ENCODE assay signal across 20 mouse cellular contexts in the genomic region with DNA sequence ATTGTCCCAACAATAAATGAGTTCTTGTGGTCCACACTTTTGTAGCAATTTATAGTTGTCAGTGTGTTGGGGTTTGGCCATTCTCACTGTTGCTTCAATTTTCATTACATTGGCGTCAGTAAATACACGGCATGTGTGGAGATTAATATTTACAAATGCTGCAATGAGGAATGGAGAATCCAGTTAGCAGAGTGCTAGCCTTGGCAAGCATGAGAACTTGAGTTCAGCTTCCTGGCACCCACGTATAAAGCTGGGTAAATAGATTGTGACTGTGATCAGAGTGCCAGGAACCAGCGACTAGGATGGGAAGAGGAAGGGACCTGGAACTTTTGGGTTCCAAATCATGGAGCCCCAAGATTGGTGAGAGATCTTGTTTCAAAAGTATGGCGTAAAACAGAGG.
A peak's percentile ranks its signal among the peaks of the same experiment; 100 is the strongest.
DNase-seq lines count a peak whose midpoint lies in the region; ATAC-seq and TF ChIP-seq lines count a peak whose summit lies in the region.
"Had no signal": no experiment of that assay in that cellular context is flagged by ENCODE, and none has a peak within 500 bp of the region (broad histone marks: within the 10 kb centered on the region; RNA-seq: fewer than 3 reads in every experiment).

No protein-coding gene starts in this region.

- H3K27ac ChIP-seq in heart, embryonic 12.5 days (ENCODE audit: poor library complexity, severe bottlenecking) = no peak overlapping the region
- peak overlapping the region; percentile 39; the same call in 1 of the 2 replicates for H3K27ac ChIP-seq in heart, embryonic 13.5 days (replicated peaks)
- no peak overlapping the region for H3K27ac ChIP-seq in heart, adult 2 months
- no peak overlapping the region for H3K27ac ChIP-seq in liver, adult 2 months (replicated peaks; ENCODE audit: insufficient read depth, low read depth, low read length)
- no peak overlapping the region for H3K27ac ChIP-seq in liver, postnatal 0 days (ENCODE audit: low read depth)

- peak; percentile 78 for DNase-seq in heart, adult 11 months
- DNase-seq in heart, adult 2 months = no peak
- peak; percentile 86 for DNase-seq in liver, adult 2 months (ENCODE audit: extremely low read depth, low read depth, low spot score)
- DNase-seq in liver, postnatal 0 days = no peak
- DNase-seq: adrenal gland, adult 2 months; adrenal gland, adult 8-10 months; adrenal gland, postnatal 10 days; adrenal gland, postnatal 14 days; adrenal gland, postnatal 25 days; adrenal gland, postnatal 36 days; B cell, adult 2 months; cerebellum, adult 11 months; cerebellum, adult 11-12 months; cerebellum, adult 18-20 months had no signal

- 84% methylated on average over 5 of the region's 5 CpGs for WGBS in heart, embryonic 12.5 days
- 80% methylated on average over 5 of the region's 5 CpGs for WGBS in heart, embryonic 13.5 days
- 89% methylated on average over 5 of the region's 5 CpGs for WGBS in heart, adult 2 months
- WGBS in liver, adult 2 months = 29% methylated on average over 5 of the region's 5 CpGs
- WGBS in liver, postnatal 0 days (ENCODE audit: insufficient replicate concordance) = 77% methylated on average over 5 of the region's 5 CpGs

- TF ChIP-seq POLR2A in heart, adult 2 months (IDR thresholded peaks at IDR 0.05; ENCODE audit: insufficient read depth, low read depth, low read length) = no peak
- TF ChIP-seq POLR2A in liver, adult 2 months (IDR thresholded peaks at IDR 0.05; ENCODE audit: extremely low read depth, insufficient read depth, low read length) = no peak

- no peaks in the 10 kb centered on the region for H3K27me3 ChIP-seq in heart, embryonic 12.5 days (replicated peaks)
- H3K27me3 ChIP-seq in heart, embryonic 13.5 days (replicated peaks) = no peaks in the 10 kb centered on the region
- no peaks in the 10 kb centered on the region for H3K27me3 ChIP-seq in heart, adult 2 months (ENCODE audit: control insufficient read depth, insufficient read depth, low read length)
- H3K27me3 ChIP-seq in liver, adult 2 months (ENCODE audit: control insufficient read depth, insufficient read depth, low read length) = no peaks in the 10 kb centered on the region
- no peaks in the 10 kb centered on the region for H3K27me3 ChIP-seq in liver, postnatal 0 days (ENCODE audit: insufficient read depth, low read length)
- H3K27me3 ChIP-seq: CH12.LX, Patski had no signal

- no peak for TF ChIP-seq EP300 in heart, adult 2 months (IDR thresholded peaks at IDR 0.05; ENCODE audit: insufficient read depth, low read depth, low read length)
- TF ChIP-seq EP300 in liver, postnatal 0 days (IDR thresholded peaks at IDR 0.05; ENCODE audit: low read depth) = no peak

- H3K4me2 ChIP-seq in heart, embryonic 12.5 days = no peak overlapping the region
- no peak overlapping the region for H3K4me2 ChIP-seq in heart, embryonic 13.5 days
- no peak overlapping the region for H3K4me2 ChIP-seq in liver, postnatal 0 days (ENCODE audit: low read depth, low read length)

- no peak for ATAC-seq in heart, embryonic 12.5 days (ENCODE audit: insufficient number of reproducible peaks, low FRiP score)
- no peak for ATAC-seq in heart, embryonic 13.5 days (ENCODE audit: extremely low read depth, insufficient number of reproducible peaks, low FRiP score, low TSS enrichment)
- ATAC-seq in liver, postnatal 0 days = no peak
- ATAC-seq: activated CD4-positive, CD25-positive, alpha-beta regulatory T cell, adult 4 months; Patski had no signal

- H3K9me3 ChIP-seq in heart, embryonic 12.5 days (replicated peaks) = peaks cover 4% of the 10 kb centered on the region; the same call in 1 of the 2 replicates
- peaks cover 4% of the 10 kb centered on the region; the same call in 1 of the 2 replicates for H3K9me3 ChIP-seq in heart, embryonic 13.5 days
- no peaks in the 10 kb centered on the region for H3K9me3 ChIP-seq in liver, postnatal 0 days (ENCODE audit: low read length)

- no peak for TF ChIP-seq CTCF in heart, adult 2 months (IDR thresholded peaks at IDR 0.05)
- no peak for TF ChIP-seq CTCF in liver, adult 2 months (IDR thresholded peaks at IDR 0.05; ENCODE audit: low read depth, low read length)
- TF ChIP-seq CTCF in liver, postnatal 0 days (IDR thresholded peaks at IDR 0.05; ENCODE audit: low read depth) = no peak

- H3K4me1 ChIP-seq in heart, embryonic 12.5 days (replicated peaks) = 0 out of 2 replicates have a peak, but pooled peaks cover 5% of the 10 kb centered on the region
- peaks cover 10% of the 10 kb centered on the region for H3K4me1 ChIP-seq in heart, embryonic 13.5 days
- peaks cover 5% of the 10 kb centered on the region for H3K4me1 ChIP-seq in heart, adult 2 months (ENCODE audit: control insufficient read depth, insufficient read depth, low read length)
- H3K4me1 ChIP-seq in liver, adult 2 months (ENCODE audit: control insufficient read depth, insufficient read depth, low read length) = peaks cover 3% of the 10 kb centered on the region
- peaks cover 11% of the 10 kb centered on the region; the same call in 1 of the 2 replicates for H3K4me1 ChIP-seq in liver, postnatal 0 days (ENCODE audit: insufficient read depth)

- no peaks in the 10 kb centered on the region for H3K36me3 ChIP-seq in heart, embryonic 12.5 days
- no peaks in the 10 kb centered on the region for H3K36me3 ChIP-seq in heart, embryonic 13.5 days
- H3K36me3 ChIP-seq in heart, adult 2 months (ENCODE audit: control insufficient read depth, insufficient read depth, low read length) = peaks cover 2% of the 10 kb centered on the region; the same call in 1 of the 2 replicates
- H3K36me3 ChIP-seq in liver, adult 2 months (ENCODE audit: control insufficient read depth, insufficient read depth, low read length) = no peaks in the 10 kb centered on the region
- H3K36me3 ChIP-seq in liver, postnatal 0 days (replicated peaks; ENCODE audit: insufficient read depth, low read length) = no peaks in the 10 kb centered on the region
- H3K36me3 ChIP-seq: G1E had no signal

- intact Hi-C loops in heart, adult 2 months (cut with DNase I) = loop anchor here (5.0 kb wide), 1 partner anchor 173 kb away; no protein-coding TSS in a partner anchor

- H3K4me3 ChIP-seq in heart, embryonic 12.5 days = no peak overlapping the region
- H3K4me3 ChIP-seq in heart, embryonic 13.5 days = no peak overlapping the region
- H3K4me3 ChIP-seq in heart, adult 2 months = no peak overlapping the region
- H3K4me3 ChIP-seq in liver, adult 2 months (ENCODE audit: insufficient read depth, low read depth, low read length) = no peak overlapping the region
- H3K4me3 ChIP-seq in liver, postnatal 0 days (ENCODE audit: low read depth, low read length) = no peak overlapping the region

- no peaks in the 10 kb centered on the region for H3K79me2 ChIP-seq in heart, adult 2 months (replicated peaks; ENCODE audit: control insufficient read depth, insufficient read depth, low read length)
- no peaks in the 10 kb centered on the region for H3K79me2 ChIP-seq in liver, adult 2 months (ENCODE audit: control insufficient read depth, insufficient read depth, low read length)

- no peak overlapping the region for H3K9ac ChIP-seq in heart, embryonic 12.5 days
- H3K9ac ChIP-seq in heart, embryonic 13.5 days = no peak overlapping the region
- no peak overlapping the region for H3K9ac ChIP-seq in heart, adult 2 months (ENCODE audit: low read depth, low read length)
- no peak overlapping the region for H3K9ac ChIP-seq in liver, adult 2 months (ENCODE audit: low read depth, low read length)
- no peak overlapping the region for H3K9ac ChIP-seq in liver, postnatal 0 days (replicated peaks)

Comparison
In these comparisons a context has a peak if more than half of its experiments do, and no peak if none do; other contexts are left out.
1. DNase-seq: peak in heart, adult 11 months (single experiment) and liver, adult 2 months (single experiment); none in heart, adult 2 months (0 of 2) and liver, postnatal 0 days (single experiment).